Mouse (Mus musculus): Measurements from ENCODE around the gene Wdr38. TPM values are rescaled to one million over a fixed set of nuclear protein-coding genes. Genes with fewer than 3 reads are reported as not detected.
A peak's percentile ranks its signal among the peaks of the same experiment; 100 is the strongest.
"Not testable (repeated sequence)": the region's sequence is repeated elsewhere in the genome, so short reads cannot be mapped to it uniquely, and the experiment has no call there.

Wdr38 gene
- total RNA-seq, 2 experiments from 2014 or later: 0.53 to 0.61 TPM

DNA sequence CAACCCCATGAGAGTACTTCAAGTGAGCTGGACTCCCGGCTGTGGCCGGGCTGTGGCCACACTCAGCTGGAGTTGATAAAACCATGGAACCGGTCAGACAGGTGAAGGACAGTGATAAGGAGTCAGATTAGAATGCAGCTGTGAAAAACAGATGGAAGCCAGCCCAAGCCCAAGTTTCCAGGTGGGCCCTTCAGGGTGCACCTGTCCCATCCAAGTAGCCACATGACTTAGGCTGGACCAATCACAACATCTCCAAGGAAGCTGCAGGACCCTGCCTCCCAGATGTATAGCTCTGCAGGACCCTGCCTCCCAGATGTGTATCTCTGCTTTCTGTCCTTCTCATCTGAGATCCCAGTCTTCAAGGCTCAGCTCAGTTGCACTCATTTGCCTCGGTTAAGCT, 5.3 kb upstream of the Wdr38 start:
- DNase-seq (ENCODE audit: low spot score in 2 of 2): no peak

DNA sequence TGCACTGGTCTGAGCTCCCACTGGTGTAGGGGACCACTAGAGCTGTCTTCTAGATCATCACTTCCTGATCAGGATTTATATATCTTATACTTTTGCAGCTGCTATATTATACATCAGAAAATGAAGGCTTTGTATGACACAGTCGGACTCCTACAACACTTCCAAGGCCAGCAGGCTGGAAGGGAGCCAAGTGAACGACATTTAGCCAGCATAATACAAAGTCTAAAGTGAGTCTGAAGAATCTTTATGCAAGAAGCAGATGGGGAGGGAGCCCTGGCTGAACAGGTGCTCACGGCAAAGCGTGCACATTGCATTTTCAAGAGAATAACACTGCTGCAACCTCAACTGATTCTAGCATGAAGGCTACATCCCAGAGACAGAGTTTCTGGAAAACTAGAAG, 4.8 kb upstream of the Wdr38 start:
- peak; percentile 51 to 55 for DNase-seq (ENCODE audit: low spot score in 2 of 2)

DNA sequence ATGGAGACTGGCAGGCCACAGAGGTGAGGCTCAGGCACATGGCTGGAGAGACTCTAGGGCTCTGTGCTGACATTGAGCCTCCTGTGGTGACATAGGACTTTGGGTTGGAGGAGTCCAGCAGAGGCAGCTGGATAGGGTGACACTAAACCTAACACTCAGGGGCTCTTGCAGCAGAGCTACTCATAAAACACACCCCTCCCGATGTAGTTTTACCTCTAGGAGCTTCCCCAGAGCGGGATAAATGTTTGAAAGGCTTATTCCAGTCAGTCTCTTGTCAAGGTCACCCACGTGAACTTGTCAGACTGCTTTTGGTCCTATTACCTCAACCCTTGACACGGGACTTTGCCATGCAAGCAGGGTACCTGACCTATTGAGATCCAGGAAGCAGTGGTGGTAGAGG, 2.1 kb downstream of the Wdr38 start:
- DNase-seq (ENCODE audit: low spot score in 2 of 2): no peak

DNA sequence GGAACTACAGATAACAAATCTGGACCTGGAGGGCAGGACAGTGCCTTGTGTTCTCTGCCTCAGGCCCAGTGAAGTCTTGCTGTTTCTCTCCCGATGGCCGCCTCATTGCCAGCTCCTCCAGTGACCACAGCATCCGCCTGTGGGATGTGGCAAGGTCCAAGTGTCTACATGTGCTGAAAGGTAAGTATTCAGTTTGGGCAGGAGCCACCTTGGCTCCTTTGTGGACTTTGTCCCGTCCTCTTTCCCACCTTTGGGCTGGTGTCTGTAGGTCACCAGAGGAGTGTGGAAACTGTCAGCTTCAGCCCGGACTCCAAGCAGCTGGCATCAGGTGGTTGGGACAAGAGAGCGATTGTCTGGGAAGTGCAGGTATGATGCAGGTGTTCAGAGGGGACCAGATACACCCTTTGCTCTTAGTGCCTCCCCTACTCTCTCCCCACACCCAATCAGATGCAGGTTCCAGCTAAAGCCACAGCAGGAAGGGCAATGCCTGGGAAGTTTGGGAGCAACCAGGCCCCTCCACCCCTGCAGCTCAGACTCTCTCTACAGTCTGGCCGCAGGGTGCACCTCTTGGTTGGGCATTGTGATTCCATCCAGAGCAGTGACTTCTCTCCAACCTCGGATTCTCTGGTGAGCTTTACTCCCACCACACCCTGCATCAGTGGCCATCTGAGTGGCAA, 2.8 kb downstream of the Wdr38 start:
- DNase-seq (ENCODE audit: low spot score in 2 of 2): no peak

DNA sequence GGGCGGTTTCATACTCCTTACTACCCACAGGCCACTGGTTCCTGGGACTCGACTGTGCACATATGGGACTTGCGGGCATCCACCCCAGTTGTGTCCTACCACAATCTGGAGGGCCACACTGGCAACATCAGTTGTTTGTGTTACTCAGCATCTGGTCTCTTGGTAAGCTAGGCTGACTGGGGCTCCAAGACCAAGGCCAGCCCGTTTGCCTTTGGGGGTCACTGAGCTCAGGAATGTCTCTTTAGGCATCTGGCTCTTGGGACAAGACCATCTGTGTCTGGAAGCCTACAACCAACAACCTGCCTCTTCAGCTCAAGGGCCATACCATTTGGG, 3.3 kb downstream of the Wdr38 start:
- no peak for DNase-seq (ENCODE audit: low spot score in 2 of 2)

DNA sequence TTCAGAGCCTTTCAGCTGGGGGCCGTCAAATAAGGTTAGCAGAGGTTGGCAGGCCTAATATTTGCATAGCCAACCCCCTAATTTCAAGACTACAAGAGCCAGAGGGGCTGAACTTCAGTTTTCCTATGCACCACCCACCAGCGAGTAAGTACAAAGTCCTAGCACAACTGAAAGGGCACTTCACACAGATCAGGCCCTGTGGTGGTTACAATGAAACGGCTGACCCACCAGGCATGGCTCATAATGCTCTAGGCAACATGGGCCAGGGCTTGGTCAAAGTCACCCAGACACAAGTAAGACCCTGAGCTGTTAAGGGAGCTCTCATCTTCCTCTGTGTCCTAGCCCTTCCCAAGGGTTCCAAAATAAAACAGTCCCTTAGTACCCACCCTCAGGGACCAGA, 4.6 kb downstream of the Wdr38 start:
- no peak for DNase-seq (ENCODE audit: low spot score in 2 of 2)

DNA sequence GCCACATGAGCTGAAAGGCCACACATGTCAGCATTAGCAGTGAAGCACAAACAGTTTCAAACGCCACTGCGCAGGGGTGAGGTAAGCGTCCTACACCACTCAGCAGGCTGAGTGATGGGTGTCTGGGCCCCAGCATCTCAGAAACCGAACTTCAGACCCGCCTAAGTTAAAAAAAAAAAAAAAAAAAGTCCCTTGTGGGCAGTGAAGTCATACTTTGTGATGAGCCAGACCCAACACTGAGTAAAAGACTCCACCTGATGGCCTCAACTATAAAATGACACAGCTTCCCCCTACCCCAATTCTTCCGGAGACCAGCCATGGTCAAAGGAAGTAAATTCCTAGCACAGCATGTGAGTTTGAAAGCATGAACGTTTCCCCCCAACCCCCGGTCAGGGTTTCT, 5.8 kb downstream of the Wdr38 start:
- no peak for DNase-seq (ENCODE audit: low spot score in 2 of 2)

DNA sequence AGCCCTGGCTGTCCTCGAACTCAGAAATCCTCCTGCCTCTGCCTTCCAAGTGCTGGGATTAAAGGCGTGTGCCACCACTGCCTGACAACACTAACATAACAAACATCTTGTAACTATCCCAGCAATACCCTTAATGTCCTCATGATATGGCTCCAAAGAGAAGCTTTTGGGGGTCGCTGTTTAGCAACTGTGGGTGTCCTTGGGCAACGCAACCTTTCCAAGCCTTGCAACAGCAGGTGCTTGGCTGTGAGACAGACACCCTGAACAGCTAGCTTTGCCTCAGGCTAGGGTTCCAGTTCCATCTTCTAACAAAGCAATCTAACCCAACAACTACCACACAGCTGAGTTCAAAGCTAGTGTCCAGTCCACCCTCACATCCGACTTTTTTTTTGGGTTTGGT, 6.2 kb downstream of the Wdr38 start:
- DNase-seq (ENCODE audit: low spot score in 2 of 2): no peak

DNA sequence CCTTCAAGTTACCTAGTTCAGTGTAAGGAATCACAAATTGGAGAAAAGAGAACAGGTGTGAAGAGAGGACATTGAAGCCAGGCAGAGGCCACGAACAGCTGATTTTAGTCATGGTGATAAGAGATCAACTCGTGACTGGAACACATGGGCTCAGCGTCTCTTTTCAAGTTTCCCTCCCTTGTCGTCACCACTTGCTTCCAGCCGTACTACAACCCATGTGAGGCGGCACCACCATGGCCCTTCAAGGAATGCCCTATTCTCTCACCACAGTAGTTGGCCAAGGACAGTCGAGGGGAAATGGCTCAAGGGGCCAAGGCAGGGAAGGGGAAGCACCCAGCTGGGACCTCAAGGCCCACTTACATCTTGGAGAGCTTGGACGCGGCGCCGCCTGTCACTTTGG, 7.1 kb downstream of the Wdr38 start:
- no peak for DNase-seq (ENCODE audit: low spot score in 2 of 2)

DNA sequence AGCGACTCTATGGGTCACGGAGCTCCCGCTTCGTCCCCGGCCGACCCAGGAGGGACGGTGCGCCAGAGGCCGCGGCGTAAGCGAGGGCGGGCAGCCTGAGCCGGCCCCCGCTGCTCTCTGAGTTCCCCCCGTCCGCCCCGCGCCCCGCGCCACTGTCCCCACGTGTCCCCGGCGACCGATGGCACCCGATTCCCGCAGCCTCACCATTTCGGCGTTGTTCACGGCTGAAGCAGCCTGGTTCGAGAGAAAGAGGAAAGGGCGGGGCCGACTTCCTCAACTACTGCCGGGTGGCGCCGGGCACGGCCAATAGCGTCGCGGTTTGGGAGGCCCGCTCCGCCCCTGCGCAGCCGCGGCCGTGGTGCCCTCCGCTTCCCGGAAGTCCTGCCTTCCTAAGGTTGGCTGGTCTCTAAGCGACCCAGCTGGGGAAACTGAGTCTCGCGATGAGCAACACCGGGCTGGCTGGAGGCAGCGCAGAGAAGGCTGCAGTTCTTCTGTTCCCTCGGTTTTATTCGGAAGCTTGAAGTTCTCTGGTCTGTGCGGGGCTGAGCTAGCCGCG, 7.7 kb downstream of the Wdr38 start, which contains the start of gene Arpc5l:
Gene Arpc5l (plus strand): TSS at position 469 of the 556 bp plus-strand sequence.
- DNase-seq (ENCODE audit: low spot score in 2 of 2): peak; percentile 88 to 90

DNA sequence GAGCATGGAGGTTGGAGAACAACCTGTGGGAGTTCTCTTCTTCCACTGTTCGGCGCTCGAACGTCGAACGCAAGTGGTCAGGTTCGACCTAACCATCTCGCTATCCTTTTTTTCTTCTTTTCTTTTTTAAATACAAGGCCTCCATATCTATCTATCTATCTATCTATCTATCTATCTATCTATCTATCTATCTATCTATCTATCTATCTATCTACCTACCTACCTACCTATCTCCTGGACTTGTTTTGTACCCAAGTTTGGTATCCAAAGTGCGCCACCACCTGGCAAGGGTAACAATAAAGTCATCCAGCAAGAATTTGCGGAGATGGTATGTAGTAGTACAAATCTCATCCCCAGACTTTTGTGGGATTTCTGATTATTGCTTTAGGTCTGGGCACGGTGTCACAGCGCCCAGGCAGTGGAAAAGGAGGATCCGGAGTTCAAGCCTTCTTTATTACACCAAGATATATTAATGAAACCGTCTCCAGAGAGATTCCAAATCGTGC, 8.4 kb downstream of the Wdr38 start, which contains the start of gene Rpl35:
Gene Rpl35 (minus strand): TSS at position 51 of the 506 bp plus-strand sequence.
- peak in 1 of 2 experiments; percentile 50 for DNase-seq (ENCODE audit: low spot score in 2 of 2)

DNA sequence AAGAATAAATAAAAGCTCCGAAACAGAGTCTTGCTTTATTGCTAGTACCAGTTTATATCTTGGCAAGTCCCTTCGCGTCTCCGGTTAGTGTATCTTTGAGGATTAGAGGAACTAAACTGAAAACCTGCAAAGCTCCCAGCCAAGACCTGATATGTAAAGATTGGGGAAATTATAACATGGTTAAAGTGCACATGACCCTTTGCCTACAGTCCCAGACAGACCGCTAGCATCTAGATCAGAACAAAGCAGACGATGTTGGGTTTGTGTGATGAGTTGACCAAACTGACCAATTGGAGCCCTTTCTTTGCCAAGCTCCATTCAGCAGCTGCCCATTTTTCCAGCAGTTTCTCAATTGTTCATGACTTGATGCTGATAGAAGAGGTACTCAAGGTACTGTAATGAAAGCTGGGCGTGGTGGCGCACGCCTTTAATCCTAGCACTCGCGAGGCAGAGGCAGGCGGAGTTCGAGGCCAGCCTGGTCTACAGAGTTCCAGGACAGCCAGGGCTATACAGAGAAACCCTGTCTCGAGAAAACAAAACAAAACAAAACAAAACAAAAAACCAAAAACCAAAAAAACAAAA, 9.0 kb downstream of the Wdr38 start:
- no peak for DNase-seq (ENCODE audit: low spot score in 2 of 2)

DNA sequence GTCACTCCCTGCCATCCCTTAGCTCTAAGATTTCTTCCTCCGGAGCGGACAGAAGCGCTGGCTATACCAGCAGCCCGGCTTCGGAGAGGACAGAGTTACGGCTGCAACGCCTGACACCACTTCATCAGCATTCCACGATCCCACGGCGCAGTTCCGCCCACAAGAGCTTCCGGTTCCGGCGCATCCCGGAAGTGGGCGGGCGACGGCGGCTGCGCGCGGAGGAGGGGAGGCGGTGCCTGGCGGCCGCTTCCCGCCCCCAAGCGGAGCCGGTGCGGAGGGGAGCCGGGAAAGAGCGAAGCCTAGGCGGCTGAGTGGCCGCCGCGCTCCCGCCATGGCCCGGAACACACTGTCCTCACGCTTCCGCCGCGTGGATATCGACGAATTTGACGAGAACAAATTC, 10.6 kb downstream of the Wdr38 start:
- peak; percentile 96 for DNase-seq (ENCODE audit: low spot score in 2 of 2)

DNA sequence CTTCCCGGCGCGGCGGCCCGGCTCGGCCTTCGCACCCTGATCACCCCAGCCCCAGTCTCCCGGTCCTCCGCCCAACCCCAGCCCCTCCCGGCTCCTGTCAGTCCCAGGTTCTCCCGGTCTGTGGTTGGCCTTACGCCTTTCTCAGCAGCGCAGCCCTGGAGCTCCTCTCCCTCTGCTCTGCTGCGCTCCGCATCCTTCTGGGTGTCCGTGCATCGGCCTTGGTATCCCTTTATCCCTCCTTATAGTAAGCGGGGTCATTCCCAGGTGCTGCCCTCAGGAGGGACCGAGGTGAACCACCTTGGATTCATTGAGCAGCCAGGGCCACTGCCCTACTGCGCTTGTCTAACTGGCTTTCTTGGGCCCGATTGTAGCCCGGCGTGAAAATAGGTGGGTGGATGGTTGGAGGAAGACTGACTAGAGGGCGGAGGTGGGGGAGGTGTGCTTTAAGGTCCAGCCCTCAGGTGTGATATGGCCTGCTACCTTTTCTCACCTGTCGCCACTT, 11.1 kb downstream of the Wdr38 start:
- no peak for DNase-seq (ENCODE audit: low spot score in 2 of 2)

DNA sequence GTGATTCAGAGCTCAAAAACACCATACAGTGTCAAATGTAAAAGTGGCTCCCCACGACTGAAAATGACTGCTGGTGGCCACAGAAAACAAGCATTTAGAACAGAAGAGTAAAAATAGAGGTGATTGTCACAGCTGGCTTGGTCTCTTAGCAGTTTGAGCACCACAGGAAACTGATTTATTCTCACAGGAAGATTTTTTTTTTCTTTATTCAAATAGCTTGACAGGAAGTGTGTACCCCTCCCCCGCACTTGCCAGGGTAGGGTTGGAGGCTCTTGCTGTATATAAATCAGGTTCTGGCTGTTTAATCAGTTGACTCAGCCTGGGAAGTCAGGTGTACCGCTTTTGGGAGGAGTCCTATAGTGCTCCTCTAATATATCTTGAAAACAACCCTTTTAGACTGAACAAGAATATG, 11.7 kb downstream of the Wdr38 start:
- DNase-seq (ENCODE audit: low spot score in 2 of 2): no peak

DNA sequence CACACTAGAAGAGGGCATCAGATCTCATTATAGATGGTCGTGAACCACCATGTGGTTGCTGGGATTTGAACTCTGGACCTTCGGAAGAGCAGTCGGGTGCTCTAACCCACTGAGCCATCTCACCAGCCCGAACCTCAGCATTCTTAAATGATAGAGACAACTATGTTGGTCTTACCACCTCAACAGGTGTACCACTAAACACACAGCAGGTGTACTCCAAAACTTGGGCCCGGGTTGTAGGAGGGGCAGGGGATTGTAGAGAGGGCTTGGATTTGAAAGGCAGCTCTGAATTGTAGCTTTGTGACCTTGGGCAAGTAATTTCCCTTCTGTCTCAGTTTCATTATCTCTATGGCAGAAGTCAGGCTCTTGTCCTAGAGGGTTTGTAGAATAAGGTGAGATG, 12.9 kb downstream of the Wdr38 start:
- DNase-seq (ENCODE audit: low spot score in 2 of 2): not testable (repeated sequence)

DNA sequence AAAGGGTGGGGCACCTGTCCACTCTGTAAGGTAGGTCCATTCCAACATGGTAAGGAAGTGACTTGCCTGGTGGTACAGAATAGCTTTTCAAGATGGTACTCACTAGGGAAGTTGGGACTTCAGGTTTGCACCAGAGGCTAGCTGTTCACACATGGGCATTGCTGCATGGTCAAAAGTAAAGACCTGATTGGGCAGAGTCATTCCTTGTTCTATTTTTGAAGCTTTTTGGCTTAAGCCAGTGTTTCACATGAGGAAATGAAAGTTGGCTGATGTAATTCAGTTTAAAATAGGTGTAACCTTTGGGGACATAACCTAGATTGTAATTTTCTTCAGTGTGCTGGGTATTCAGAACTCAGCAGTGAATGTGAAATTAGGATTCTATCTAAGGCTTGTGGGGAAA, 14.0 kb downstream of the Wdr38 start:
- no peak for DNase-seq (ENCODE audit: low spot score in 2 of 2)

DNA sequence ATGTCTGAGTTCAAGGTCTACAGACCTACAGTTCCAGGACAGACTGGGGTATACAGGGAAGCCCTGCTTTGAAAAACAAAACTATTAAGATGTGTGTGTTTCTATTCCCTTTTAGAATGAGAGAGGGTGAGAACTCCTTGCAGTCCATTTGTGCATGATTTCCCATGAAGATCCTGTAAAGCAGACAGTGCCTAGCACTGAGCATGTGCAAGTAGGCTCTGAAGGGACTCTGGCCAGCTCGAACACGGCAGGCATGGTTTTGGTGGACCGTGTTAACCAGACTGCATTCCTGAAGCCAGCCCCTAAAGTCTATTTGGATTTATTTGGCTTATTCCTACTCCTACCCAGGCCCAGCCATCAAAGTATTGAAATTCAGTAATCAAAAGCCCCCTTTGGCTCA, 14.7 kb downstream of the Wdr38 start:
- no peak for DNase-seq (ENCODE audit: low spot score in 2 of 2)

DNA sequence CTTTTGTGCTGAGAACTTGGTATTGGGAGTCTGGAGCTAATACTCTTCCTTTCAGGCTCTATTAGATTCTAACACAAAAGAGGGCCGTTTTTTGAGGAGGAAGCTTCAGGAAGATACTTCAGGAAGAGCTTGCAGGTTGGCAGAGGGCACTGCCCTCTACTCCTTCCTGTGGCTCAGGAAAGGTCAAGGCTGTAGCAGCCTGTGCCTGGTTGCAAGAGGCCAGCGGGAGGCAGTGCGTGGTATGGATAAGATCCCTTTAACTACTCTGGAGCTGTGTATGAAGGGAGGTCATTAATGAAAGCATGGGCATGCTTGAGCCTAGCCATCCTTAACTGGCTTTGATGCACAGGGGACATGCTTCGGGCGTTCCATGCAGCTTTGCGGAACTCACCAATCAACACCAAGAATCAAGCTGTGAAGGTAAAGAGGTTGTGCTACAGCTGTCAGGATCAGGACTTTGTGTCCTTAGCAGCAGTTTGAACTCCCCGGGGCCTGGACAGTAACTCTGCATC, 15.5 kb downstream of the Wdr38 start:
- no peak for DNase-seq (ENCODE audit: low spot score in 2 of 2)

DNA sequence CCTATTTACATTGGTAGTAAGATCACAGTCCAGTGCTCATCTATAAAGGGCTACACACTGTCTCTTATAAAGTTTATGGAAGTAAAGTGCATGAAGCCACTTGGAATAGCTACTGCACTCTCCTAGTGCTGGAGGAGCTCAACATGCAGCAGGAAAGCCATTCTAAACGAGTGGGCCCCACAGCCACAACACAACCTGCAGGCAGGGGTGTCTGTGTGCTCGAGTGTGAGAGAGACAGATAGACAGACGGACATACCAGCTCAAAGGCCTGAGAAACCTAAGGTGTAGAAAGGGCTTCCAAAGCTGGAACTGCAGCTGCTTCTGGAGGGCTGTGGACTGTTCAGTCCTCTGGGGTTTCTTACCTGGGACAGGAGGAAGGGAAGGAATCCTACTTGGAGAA, 19.3 kb downstream of the Wdr38 start:
- DNase-seq (ENCODE audit: low spot score in 2 of 2): no peak

DNA sequence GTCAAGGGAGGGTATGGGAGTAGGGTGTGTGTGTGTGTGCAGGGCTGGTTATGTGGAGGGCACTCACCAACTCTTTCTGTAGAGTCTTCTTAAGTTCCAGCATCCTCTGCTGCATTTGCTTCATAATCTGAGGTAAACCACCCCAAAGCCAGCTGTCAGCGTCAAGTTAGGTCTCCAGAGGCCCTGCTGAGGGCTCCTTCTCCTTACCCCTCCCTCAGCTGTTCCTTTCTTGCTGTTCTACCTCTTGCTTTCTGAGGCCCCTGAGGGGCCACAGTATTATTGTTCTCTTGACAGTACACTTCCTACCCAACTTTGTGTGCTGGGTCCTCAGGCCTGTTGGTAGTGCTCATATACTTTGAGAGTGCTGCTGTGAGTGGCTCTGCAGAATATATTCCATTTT, 22.7 kb downstream of the Wdr38 start:
- DNase-seq (ENCODE audit: low spot score in 2 of 2): no peak

DNA sequence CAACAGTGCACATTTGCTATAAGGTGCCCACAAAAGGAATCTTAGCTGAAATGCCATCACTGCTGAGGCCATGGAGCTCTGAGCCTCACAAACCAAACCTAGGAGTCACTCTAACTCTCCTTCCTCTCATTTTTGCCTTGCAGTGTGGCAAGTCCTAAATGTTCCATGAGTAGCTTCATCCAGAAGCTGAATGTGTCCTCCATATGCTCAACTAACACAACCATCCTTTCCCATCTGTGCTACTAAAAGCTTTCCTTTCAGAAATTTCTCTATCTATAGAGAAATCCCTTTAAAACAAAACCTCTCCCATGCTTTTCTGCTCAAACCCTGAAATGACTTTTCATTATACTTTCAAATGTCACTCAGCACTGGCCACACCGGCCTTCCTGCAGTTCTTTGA, 34.3 kb downstream of the Wdr38 start:
- no peak for DNase-seq (ENCODE audit: low spot score in 2 of 2)
